Mouse (Mus musculus) midbrain, embryonic 10.5 days (tissue): ENCODE data around the gene Irgm1. TPM values are rescaled to one million over a fixed set of nuclear protein-coding genes. Genes with fewer than 3 reads are reported as not detected.

Source experiments
- DNase-seq: peaks from one replicate; pipeline ENCODE4 v3.0.0-alpha.2; 2017; ENCODE audit warnings: low spot score
- H3K27ac ChIP-seq: fragments of 300-500 bp; sonication (generic); replicated peaks from 2 replicates; pipeline ENCODE4 v1.5.1; 2016; ENCODE audit warnings: mild to moderate bottlenecking
- H3K27me3 ChIP-seq: fragments of 300-500 bp; sonication (generic); 2 replicates; pipeline ENCODE4 v1.6.1; 2016; ENCODE audit warnings: low read depth, mild to moderate bottlenecking; ENCODE audit not compliant: poor library complexity, severe bottlenecking
- H3K36me3 ChIP-seq: fragments of 300-500 bp; sonication (generic); 2 replicates; pipeline ENCODE4 v1.6.1; 2016; ENCODE audit warnings: mild to moderate bottlenecking, moderate library complexity
- H3K4me1 ChIP-seq: fragments of 300-500 bp; sonication (generic); 2 replicates; pipeline ENCODE4 v1.6.1; 2016
- H3K4me3 ChIP-seq: fragments of 300-500 bp; sonication (generic); 2 replicates; pipeline ENCODE4 v1.5.1; 2016; ENCODE audit warnings: mild to moderate bottlenecking, moderate library complexity
- H3K9me3 ChIP-seq: fragments of 300-500 bp; sonication (generic); replicated peaks from 2 replicates; pipeline ENCODE4 v1.6.1; 2016; ENCODE audit warnings: mild to moderate bottlenecking
- WGBS: fragments of 180-500 bp; shearing (Covaris S2); methylation state at CpG from one replicate; pipeline ENCODE4 v1.1.7; 2016; 5-methylcytosine and 5-hydroxymethylcytosine counted together
- polyA plus RNA-seq: library from polyadenylated mRNA; unstranded; fragments of >200 nt; fragmentation: Nextera tagmentation; extraction: Ambion mirVana; gene quantifications from 2 replicates; pipeline ENCODE4 v1.2.1, GENCODE M21; 2016

Gene Irgm1
- polyA plus RNA-seq, 1 experiment from 2014 or later, result 1.2 TPM

GRCm38 (mm10) chr11:48872695-48873300 lies 1.3 kb upstream of the Irgm1 start:
- no peaks in the 10 kb centered on the region for H3K9me3 ChIP-seq
- 79% methylated on average over 7 of the region's 7 CpGs for WGBS
- H3K27me3 ChIP-seq, result peaks cover 30% of the 10 kb centered on the region
- H3K27ac ChIP-seq, result no peak overlapping the region
- H3K4me3 ChIP-seq, result no peak overlapping the region
- H3K4me1 ChIP-seq, result peaks cover 18% of the 10 kb centered on the region
- no peak for DNase-seq
- H3K36me3 ChIP-seq, result no peaks in the 10 kb centered on the region

GRCm38 (mm10) chr11:48871817-48872541 lies 496 bp upstream of the Irgm1 start:
- H3K9me3 ChIP-seq, result no peaks in the 10 kb centered on the region
- peak overlapping the region; percentile 54 for H3K4me3 ChIP-seq
- DNase-seq, result no peak
- no peaks in the 10 kb centered on the region for H3K36me3 ChIP-seq
- H3K27me3 ChIP-seq, result peaks cover 30% of the 10 kb centered on the region
- 14% methylated on average over 17 of the region's 17 CpGs for WGBS
- peak overlapping the region; percentile 70 for H3K27ac ChIP-seq
- H3K4me1 ChIP-seq, result peaks cover 18% of the 10 kb centered on the region

GRCm38 (mm10) chr11:48870781-48871180 lies 702 bp downstream of the Irgm1 start:
- DNase-seq, result no peak
- Histone ChIP-seq H3K27me3 (peaks cover 30% of the 10 kb centered on the region), H3K4me3 (peak overlapping the region; percentile 54), H3K4me1 (peaks cover 18% of the 10 kb centered on the region), H3K9me3 (no peaks in the 10 kb centered on the region), H3K36me3 (no peaks in the 10 kb centered on the region), H3K27ac (peak overlapping the region; percentile 70)
- 47% methylated on average over 7 of the region's 7 CpGs for WGBS

- WGBS, result 80% methylated on average over 7 of the region's 7 CpGs
- H3K4me1 ChIP-seq, result peaks cover 18% of the 10 kb centered on the region
These were observed 1.9 kb downstream of the Irgm1 start for GRCm38 (mm10) chr11:48869380-48870110.

GRCm38 (mm10) chr11:48866481-48866880 lies 5.0 kb downstream of the Irgm1 start:
- DNase-seq, result no peak
- Histone ChIP-seq H3K36me3 (no peaks in the 10 kb centered on the region), H3K27ac (no peak overlapping the region), H3K9me3 (no peaks in the 10 kb centered on the region), H3K4me3 (no peak overlapping the region), H3K27me3 (peaks cover 8% of the 10 kb centered on the region; the same call in 1 of the 2 replicates), H3K4me1 (peaks cover 9% of the 10 kb centered on the region)
- 94% methylated on average over 9 of the region's 9 CpGs for WGBS

More at GRCm38 (mm10) chr11:48869380-48870110, 1.9 kb downstream of the Irgm1 start:
- Histone ChIP-seq H3K4me3 (no peak overlapping the region), H3K36me3 (no peaks in the 10 kb centered on the region), H3K27me3 (peaks cover 30% of the 10 kb centered on the region), H3K9me3 (no peaks in the 10 kb centered on the region), H3K27ac (no peak overlapping the region)
- no peak for DNase-seq

GRCm38 (mm10) chr11:48863808-48864207 lies 7.7 kb downstream of the Irgm1 start:
- H3K27me3 ChIP-seq, result peaks cover 11% of the 10 kb centered on the region; the same call in 1 of the 2 replicates
- no peak overlapping the region for H3K4me3 ChIP-seq
- DNase-seq, result no peak
- no peaks in the 10 kb centered on the region for H3K36me3 ChIP-seq
- H3K4me1 ChIP-seq, result peaks cover 1% of the 10 kb centered on the region
- H3K27ac ChIP-seq, result no peak overlapping the region
- WGBS, result 86% methylated on average over 3 of the region's 3 CpGs
- H3K9me3 ChIP-seq, result no peaks in the 10 kb centered on the region

- Histone ChIP-seq H3K27ac (no peak overlapping the region), H3K36me3 (no peaks in the 10 kb centered on the region), H3K4me3 (no peak overlapping the region), H3K9me3 (no peaks in the 10 kb centered on the region), H3K27me3 (peaks cover 20% of the 10 kb centered on the region; the same call in 1 of the 2 replicates), H3K4me1 (peaks cover 11% of the 10 kb centered on the region)
- DNase-seq, result no peak
- WGBS, result 89% methylated on average over 1 of the region's 1 CpGs
These were observed 8.6 kb downstream of the Irgm1 start for GRCm38 (mm10) chr11:48862784-48863319.

GRCm38 (mm10) chr11:48859014-48859413 lies 12.5 kb downstream of the Irgm1 start:
- under 1% methylated on average over 6 of the region's 6 CpGs for whole genome bisulfite sequencing
- Histone ChIP-seq H3K9me3 (no peaks in the 10 kb centered on the region), H3K4me3 (peak overlapping the region; percentile 56), H3K36me3 (no peaks in the 10 kb centered on the region), H3K27me3 (peaks cover 26% of the 10 kb centered on the region), H3K4me1 (peaks cover 25% of the 10 kb centered on the region), H3K27ac (no peak overlapping the region)
- no peak for DNase-seq

GRCm38 (mm10) chr11:48853474-48854180 lies 17.9 kb downstream of the Irgm1 start:
- Histone ChIP-seq H3K27me3 (peaks cover 42% of the 10 kb centered on the region), H3K36me3 (no peaks in the 10 kb centered on the region), H3K4me1 (peaks cover 35% of the 10 kb centered on the region), H3K4me3 (peak overlapping the region; percentile 56), H3K27ac (no peak overlapping the region), H3K9me3 (peaks cover 7% of the 10 kb centered on the region)
- peak; percentile 82 for DNase-seq
- under 1% methylated on average over 31 of the region's 31 CpGs for WGBS

- DNase-seq, result peak; percentile 63
- no peak overlapping the region for H3K27ac ChIP-seq
- peaks cover 27% of the 10 kb centered on the region for H3K4me1 ChIP-seq
- H3K4me3 ChIP-seq, result peak overlapping the region; percentile 56
- no peaks in the 10 kb centered on the region for H3K36me3 ChIP-seq
- H3K27me3 ChIP-seq, result peaks cover 43% of the 10 kb centered on the region
- peaks cover 7% of the 10 kb centered on the region for H3K9me3 ChIP-seq
- 7% methylated on average over 23 of the region's 23 CpGs for WGBS
These were observed 18.6 kb downstream of the Irgm1 start for GRCm38 (mm10) chr11:48852624-48853473.

GRCm38 (mm10) chr11:48852190-48852589 lies 19.3 kb downstream of the Irgm1 start:
- Histone ChIP-seq H3K36me3 (no peaks in the 10 kb centered on the region), H3K27me3 (peaks cover 43% of the 10 kb centered on the region), H3K4me1 (peaks cover 24% of the 10 kb centered on the region), H3K9me3 (peaks cover 7% of the 10 kb centered on the region), H3K4me3 (peak overlapping the region; percentile 56; the same call in 1 of the 2 replicates), H3K27ac (no peak overlapping the region)
- WGBS, result 79% methylated on average over 4 of the region's 4 CpGs
- peak; percentile 6 for DNase-seq
